Mouse (Mus musculus) embryonic facial prominence, embryonic 13.5 days (tissue): Measurements from ENCODE around the gene Ddr2. TPM values are rescaled to one million over a fixed set of nuclear protein-coding genes. Genes with fewer than 3 reads are reported as not detected.
"Not testable (repeated sequence)": the region's sequence is repeated elsewhere in the genome, so short reads cannot be mapped to it uniquely, and the experiment has no call there.

Experiments used
- ATAC-seq: fragments of 200-750 bp; cut with Nextera tagmentation; 2 replicates; pipeline ENCODE4 v1.8.0; 2017; ENCODE audit warnings: low read depth; ENCODE audit not compliant: insufficient number of reproducible peaks, insufficient read depth, low FRiP score, low TSS enrichment
- H3K27ac ChIP-seq: fragments of 300-500 bp; sonication (generic); 2 replicates; pipeline ENCODE4 v1.5.1; 2015; ENCODE audit warnings: moderate library complexity, mild to moderate bottlenecking, inconsistent platforms
- H3K27me3 ChIP-seq: fragments of 300-500 bp; sonication (generic); 2 replicates; pipeline ENCODE4 v1.6.1; 2015; ENCODE audit warnings: mild to moderate bottlenecking, inconsistent platforms
- H3K36me3 ChIP-seq: fragments of 300-500 bp; sonication (generic); 2 replicates; pipeline ENCODE4 v1.6.1; 2015; ENCODE audit warnings: mild to moderate bottlenecking, inconsistent platforms
- H3K4me1 ChIP-seq: fragments of 300-500 bp; sonication (generic); 2 replicates; pipeline ENCODE4 v1.6.1; 2015; ENCODE audit warnings: inconsistent platforms
- H3K4me2 ChIP-seq: fragments of 300-500 bp; sonication (generic); 2 replicates; pipeline ENCODE4 v1.6.1; 2015; ENCODE audit warnings: moderate library complexity, mild to moderate bottlenecking, inconsistent platforms
- H3K4me3 ChIP-seq: fragments of 300-500 bp; sonication (generic); 2 replicates; pipeline ENCODE4 v1.5.1; 2015; ENCODE audit warnings: mild to moderate bottlenecking, inconsistent platforms
- H3K9ac ChIP-seq: fragments of 300-500 bp; sonication (generic); 2 replicates; pipeline ENCODE4 v1.6.1; 2015; ENCODE audit warnings: mild to moderate bottlenecking, inconsistent platforms
- H3K9me3 ChIP-seq: fragments of 300-500 bp; sonication (generic); 2 replicates; pipeline ENCODE4 v1.6.1; 2016; ENCODE audit warnings: inconsistent platforms
- WGBS: fragments of 180-500 bp; shearing (Covaris S2); methylation state at CpG from one replicate; pipeline ENCODE4 v1.1.7; 2015; ENCODE audit warnings: mixed read lengths; 5-methylcytosine and 5-hydroxymethylcytosine counted together
- polyA plus RNA-seq: library from polyadenylated mRNA; unstranded; fragments of >200 nt; fragmentation: Nextera tagmentation; extraction: Ambion mirVana; gene quantifications from 2 replicates; pipeline ENCODE4 v1.2.1, GENCODE M21; 2015

Gene Ddr2
- polyA plus RNA-seq, 1 experiment from 2014 or later: 115 TPM

DNA sequence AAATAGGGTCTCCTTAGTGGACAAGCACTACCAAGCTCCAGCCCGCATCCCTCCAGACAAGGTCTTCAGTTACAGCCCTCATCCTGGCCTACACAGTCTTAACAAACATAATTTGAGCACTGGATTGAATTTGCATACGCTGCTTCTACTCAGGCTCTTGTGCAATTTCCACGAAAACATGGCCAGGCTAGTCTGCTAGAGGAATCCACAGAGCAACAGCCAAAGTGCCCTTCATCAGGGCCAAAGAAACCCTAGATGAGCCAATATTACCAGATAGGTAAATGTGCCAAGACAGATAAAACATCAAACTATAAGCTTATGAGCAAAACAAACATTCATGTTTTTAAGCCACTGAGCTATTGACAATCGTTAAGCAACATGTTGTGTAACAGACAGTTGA lies 75.6 kb downstream of the Ddr2 start:
- Histone ChIP-seq H3K27ac (no peak overlapping the region), H3K4me1 (no peaks in the 10 kb centered on the region), H3K27me3 (no peaks in the 10 kb centered on the region), H3K4me2 (no peak overlapping the region), H3K9ac (no peak overlapping the region), H3K9me3 (no peaks in the 10 kb centered on the region), H3K4me3 (no peak overlapping the region), H3K36me3 (peaks cover 14% of the 10 kb centered on the region)
- no peak for ATAC-seq
- 96% methylated on average over 4 of the region's 4 CpGs for WGBS

DNA sequence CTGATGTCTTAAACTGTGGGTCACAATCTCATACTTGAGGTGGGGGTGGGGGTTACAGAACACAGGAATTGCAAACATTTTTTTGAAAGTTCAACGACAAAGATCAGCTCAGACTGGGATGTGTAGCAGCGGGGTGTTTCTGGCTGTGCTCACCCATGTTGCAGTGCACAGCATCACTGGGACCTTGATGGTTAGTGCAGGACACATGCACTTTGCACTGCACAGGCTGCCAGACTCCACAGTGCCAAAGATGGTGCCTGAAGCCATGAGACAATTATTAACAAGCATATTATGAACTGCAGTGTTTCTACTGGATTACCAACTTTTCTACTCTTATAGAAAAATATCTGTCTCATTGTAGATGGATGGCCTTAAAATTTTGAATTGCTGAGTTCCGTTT lies 78.9 kb downstream of the Ddr2 start:
- ATAC-seq: no peak
- H3K4me1 ChIP-seq: no peaks in the 10 kb centered on the region
- no peak overlapping the region for H3K9ac ChIP-seq
- no peak overlapping the region for H3K4me2 ChIP-seq
- 86% methylated on average over 3 of the region's 3 CpGs for WGBS
- H3K27me3 ChIP-seq: no peaks in the 10 kb centered on the region
- H3K9me3 ChIP-seq: no peaks in the 10 kb centered on the region
- no peak overlapping the region for H3K4me3 ChIP-seq
- no peak overlapping the region for H3K27ac ChIP-seq
- H3K36me3 ChIP-seq: peaks cover 24% of the 10 kb centered on the region

DNA sequence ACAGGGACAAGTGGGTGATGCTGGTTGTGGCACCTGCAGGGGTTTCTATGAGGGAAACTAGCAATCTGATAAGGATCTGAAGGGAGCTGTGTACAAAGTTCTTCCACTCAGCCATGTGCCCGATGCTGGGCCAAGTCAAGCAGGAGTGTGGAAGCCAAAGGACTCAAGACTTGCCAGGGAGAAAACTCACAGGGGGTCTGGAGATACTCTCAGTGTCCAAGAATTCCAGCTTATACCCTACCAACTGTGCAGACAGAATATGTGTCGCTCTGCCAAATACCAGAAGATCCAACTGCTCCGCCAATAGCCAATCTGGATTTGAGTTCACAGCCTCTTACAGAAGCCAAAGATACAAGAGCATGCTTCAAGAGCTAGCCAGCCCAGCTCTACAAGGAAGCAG lies 95.8 kb downstream of the Ddr2 start:
- no peak overlapping the region for H3K4me3 ChIP-seq
- no peak overlapping the region for H3K9ac ChIP-seq
- no peak overlapping the region for H3K27ac ChIP-seq
- H3K4me1 ChIP-seq: no peaks in the 10 kb centered on the region
- no peak overlapping the region for H3K4me2 ChIP-seq
- H3K9me3 ChIP-seq: peaks cover 44% of the 10 kb centered on the region
- H3K36me3 ChIP-seq: peaks cover 60% of the 10 kb centered on the region
- ATAC-seq: no peak
- 93% methylated on average over 3 of the region's 3 CpGs for WGBS
- H3K27me3 ChIP-seq: no peaks in the 10 kb centered on the region

DNA sequence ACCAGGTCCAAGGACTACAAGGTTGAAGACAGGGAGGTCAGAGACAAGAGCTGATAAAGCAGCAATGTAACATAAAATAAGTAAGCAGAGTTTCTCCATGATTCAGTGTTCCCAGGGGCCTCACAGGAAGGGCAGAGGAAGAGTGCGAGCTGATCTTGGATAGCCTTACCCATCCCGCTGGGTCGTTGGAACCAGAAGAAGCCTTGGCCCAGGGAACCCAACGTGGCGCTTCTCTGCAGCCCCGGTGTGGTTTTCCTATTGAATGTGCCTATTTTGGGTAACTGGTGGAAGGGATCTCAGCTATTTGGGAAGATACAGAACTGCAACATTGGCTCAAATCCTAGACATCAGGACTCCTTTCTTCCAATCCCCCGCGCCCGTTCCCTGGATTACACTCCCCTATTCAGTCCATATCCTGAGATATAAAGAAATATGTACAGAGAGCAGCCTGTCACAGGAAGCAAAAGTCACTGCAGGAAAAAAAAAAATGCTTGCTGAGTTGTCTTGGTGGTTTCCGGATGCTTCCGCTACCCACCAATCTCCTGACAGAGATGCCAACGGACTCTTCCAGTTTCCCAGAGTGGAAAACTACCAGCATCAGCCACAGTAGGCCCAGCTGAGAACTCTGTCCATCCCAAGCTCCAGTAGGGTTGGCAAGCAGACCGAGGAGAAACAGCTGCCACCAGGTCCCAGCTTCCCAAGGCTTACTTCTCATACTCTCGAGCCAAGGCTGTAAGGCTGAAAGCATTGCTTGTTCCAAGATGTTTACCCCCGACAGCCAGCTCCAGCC lies 99.7 kb downstream of the Ddr2 start:
- H3K9ac ChIP-seq: no peak overlapping the region
- H3K36me3 ChIP-seq: peaks cover 29% of the 10 kb centered on the region
- no peak overlapping the region for H3K27ac ChIP-seq
- H3K27me3 ChIP-seq: no peaks in the 10 kb centered on the region
- H3K4me3 ChIP-seq: no peak overlapping the region
- 0 out of 2 replicates have a peak, but pooled peaks cover 3% of the 10 kb centered on the region for H3K4me1 ChIP-seq
- H3K9me3 ChIP-seq: peaks cover 6% of the 10 kb centered on the region; the same call in 1 of the 2 replicates
- ATAC-seq: no peak
- 95% methylated on average over 15 of the region's 15 CpGs for WGBS
- no peak overlapping the region for H3K4me2 ChIP-seq

DNA sequence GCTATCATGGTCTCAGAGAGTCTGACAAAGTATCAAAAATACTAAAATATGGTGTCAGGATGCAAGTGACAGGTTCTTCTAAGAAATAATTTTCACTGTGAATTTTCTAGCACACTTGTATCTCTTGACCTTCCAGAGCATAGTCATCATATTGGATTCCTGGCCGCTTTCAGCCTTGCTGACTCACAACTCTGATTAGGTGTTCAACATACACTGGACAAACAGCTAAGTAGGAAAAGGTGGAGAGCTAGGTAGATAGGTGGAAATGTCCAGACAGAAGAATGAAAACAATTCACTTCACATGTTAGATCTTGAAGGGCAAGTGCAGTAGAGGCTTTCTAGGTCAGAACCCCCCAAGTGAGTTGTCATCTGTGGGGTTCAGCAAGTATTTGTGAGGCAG lies 101.3 kb downstream of the Ddr2 start:
- Histone ChIP-seq H3K27me3 (no peaks in the 10 kb centered on the region), H3K4me1 (0 out of 2 replicates have a peak, but pooled peaks cover 3% of the 10 kb centered on the region), H3K4me2 (no peak overlapping the region), H3K9ac (no peak overlapping the region), H3K27ac (no peak overlapping the region), H3K4me3 (no peak overlapping the region), H3K36me3 (peaks cover 30% of the 10 kb centered on the region), H3K9me3 (no peaks in the 10 kb centered on the region)
- no peak for ATAC-seq
- 98% methylated on average over 1 of the region's 1 CpGs for WGBS

DNA sequence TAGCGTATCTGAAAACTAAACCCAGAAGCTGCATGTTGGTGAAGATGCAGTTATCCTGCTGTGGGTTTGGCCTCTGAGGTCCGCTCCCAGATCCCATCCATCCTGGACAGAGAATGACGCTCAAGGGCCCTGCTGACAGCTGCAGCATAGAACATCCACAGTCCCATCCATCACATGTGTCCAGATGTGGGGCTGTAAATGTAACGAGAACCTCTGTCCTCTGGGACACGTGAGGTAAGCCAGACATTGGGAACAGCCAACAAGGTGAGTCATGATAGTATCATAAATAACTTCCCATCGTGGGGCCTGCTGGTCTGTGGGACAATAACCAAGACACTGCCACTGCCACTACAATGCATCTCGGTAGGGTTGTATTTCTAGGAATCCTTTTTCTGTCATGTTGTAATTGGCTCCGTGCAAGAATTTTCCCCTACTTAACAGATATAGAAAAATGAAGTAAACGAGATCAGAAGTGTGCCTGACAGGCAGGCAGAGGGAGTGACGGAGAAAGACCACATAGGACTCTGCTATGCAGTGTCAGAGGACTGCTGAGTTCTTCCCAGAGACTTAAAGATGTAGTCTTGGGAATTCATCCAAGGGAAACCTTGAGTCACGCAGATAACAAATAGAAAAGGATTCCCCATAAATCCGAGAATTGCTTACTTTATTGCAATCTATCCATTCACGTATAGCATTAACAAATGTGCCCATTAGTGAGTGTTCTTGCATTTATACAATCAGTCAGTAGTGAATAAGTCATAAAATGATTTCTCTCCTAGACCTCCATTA lies 101.9 kb downstream of the Ddr2 start:
- Histone ChIP-seq H3K4me1 (0 out of 2 replicates have a peak, but pooled peaks cover 3% of the 10 kb centered on the region), H3K27me3 (no peaks in the 10 kb centered on the region), H3K4me3 (no peak overlapping the region), H3K27ac (no peak overlapping the region), H3K36me3 (peaks cover 34% of the 10 kb centered on the region), H3K9me3 (no peaks in the 10 kb centered on the region), H3K4me2 (no peak overlapping the region), H3K9ac (no peak overlapping the region)
- no peak for ATAC-seq
- WGBS: 90% methylated on average over 13 of the region's 13 CpGs

DNA sequence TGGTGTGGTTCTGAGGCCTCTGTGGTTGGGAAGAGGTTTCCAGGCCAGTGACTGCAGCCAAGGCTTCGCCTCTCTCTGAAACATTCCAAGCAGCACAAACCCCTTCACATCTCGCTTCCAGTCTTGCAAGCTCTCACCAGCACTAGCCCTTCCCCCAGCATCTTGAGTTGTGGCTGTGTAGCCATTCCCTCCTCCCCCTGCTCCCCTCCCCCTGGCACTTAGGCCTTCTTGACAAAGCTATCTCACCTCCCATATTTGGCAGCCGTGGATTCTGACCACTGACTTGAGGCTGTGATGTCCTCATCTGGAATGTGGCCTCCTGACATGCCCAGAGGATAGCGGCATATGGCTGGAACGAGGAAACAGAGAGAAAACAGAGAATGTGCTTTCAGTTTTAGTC lies 104.0 kb downstream of the Ddr2 start:
- H3K4me2 ChIP-seq: no peak overlapping the region
- no peaks in the 10 kb centered on the region for H3K9me3 ChIP-seq
- 57% methylated on average over 5 of the region's 5 CpGs for WGBS
- H3K4me3 ChIP-seq: no peak overlapping the region
- ATAC-seq: no peak
- H3K4me1 ChIP-seq: 0 out of 2 replicates have a peak, but pooled peaks cover 3% of the 10 kb centered on the region
- H3K36me3 ChIP-seq: peaks cover 48% of the 10 kb centered on the region
- no peaks in the 10 kb centered on the region for H3K27me3 ChIP-seq
- no peak overlapping the region for H3K27ac ChIP-seq
- no peak overlapping the region for H3K9ac ChIP-seq

DNA sequence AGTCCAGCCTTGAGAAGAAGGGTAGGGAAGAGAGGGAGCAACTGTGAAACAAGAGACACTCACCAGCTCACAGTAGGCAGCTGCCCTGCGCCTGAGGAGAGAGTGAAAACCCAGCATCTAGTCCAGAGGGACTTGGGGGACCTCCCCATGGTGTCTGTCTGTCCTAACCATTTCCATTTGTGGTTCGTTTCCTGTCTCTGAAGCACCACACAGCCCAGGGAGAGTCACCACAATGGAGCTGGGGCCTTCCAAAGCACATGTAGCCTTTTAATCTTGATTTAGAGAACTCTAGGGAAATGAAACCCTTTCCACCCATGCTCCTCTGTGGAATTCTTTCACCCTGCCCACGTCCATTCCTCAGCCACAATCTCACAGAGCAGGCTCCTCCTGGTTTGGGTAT lies 105.3 kb downstream of the Ddr2 start:
- Histone ChIP-seq H3K9me3 (no peaks in the 10 kb centered on the region), H3K36me3 (peaks cover 59% of the 10 kb centered on the region), H3K4me1 (0 out of 2 replicates have a peak, but pooled peaks cover 3% of the 10 kb centered on the region), H3K4me2 (no peak overlapping the region), H3K4me3 (no peak overlapping the region), H3K27me3 (no peaks in the 10 kb centered on the region), H3K27ac (no peak overlapping the region), H3K9ac (no peak overlapping the region)
- WGBS: 78% methylated on average over 3 of the region's 3 CpGs
- ATAC-seq: no peak

DNA sequence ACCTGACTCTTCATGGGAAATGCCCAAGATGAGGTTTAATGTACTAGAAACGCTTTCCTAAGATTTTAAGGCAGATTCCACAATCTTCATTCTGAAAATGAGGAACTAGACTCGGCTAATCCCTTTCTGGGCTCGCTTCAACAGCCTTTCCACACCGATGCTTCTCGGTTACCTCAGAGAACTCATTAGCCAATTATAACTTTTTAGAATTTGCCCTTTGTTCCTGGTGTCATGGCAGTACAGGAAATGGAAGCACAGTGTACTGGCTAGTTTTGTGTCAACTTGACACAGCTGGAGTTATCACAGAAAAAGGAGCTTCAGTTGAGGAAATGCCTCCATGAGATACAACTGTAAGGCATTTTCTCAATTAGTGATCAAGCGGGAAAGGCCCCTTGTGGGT lies 116.7 kb downstream of the Ddr2 start:
- WGBS: 87% methylated on average over 6 of the region's 6 CpGs
- H3K27me3 ChIP-seq, H3K4me3 ChIP-seq, H3K4me1 ChIP-seq, H3K9me3 ChIP-seq, H3K4me2 ChIP-seq, ATAC-seq, H3K27ac ChIP-seq, H3K9ac ChIP-seq: not testable (repeated sequence)
- H3K36me3 ChIP-seq: peaks cover 71% of the 10 kb centered on the region

DNA sequence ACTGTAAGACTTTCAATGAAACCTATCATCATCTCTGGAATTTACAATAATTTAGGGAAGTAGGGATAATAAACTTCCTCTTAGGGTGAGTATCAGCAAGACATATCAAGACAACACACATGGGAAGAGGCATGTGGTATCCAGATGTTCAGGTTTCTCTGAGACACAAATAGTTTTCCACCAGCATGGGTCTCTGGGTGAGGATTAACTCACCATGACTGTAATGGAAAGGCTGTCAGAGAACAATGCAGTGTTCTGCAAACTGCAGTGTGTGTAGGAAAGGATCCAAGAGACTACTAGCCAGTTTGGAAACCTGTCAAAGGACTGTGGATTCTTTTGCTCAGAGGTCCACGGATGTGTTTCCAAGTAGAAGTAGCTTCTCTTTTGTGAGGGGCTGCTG lies 124.4 kb downstream of the Ddr2 start:
- no peak overlapping the region for H3K27ac ChIP-seq
- 43% methylated on average over 1 of the region's 1 CpGs for WGBS

DNA sequence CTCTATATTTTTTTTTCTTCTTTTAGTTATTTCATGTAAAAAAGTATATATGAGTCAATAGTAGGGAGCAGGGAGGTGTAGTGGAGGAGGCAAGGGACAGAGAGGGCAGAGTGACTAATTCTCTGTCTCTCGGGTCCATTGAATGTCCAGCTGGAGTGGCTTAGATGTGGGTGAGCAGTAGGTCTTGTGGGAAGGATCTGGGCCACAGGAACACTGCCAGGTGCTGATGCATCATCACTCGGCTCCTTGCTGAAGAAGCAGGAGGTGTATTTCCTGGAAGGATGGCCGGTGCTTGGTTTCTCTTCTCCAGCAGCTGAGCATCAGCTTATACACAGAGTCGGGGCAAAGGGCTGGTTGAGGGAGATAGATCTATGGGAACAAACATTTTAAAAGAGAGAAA lies 132.9 kb downstream of the Ddr2 start:
- peaks cover 46% of the 10 kb centered on the region for H3K36me3 ChIP-seq
- WGBS: 89% methylated on average over 4 of the region's 4 CpGs
- no peak overlapping the region for H3K9ac ChIP-seq
- H3K4me2 ChIP-seq: no peak overlapping the region
- H3K27ac ChIP-seq: no peak overlapping the region
- H3K4me3 ChIP-seq: no peak overlapping the region
- no peaks in the 10 kb centered on the region for H3K4me1 ChIP-seq
- no peaks in the 10 kb centered on the region for H3K9me3 ChIP-seq
- no peaks in the 10 kb centered on the region for H3K27me3 ChIP-seq
- no peak for ATAC-seq

More for the DNA sequence above, 124.4 kb downstream of the Ddr2 start:
- Histone ChIP-seq H3K36me3 (peaks cover 66% of the 10 kb centered on the region), H3K4me1 (no peaks in the 10 kb centered on the region), H3K9me3 (no peaks in the 10 kb centered on the region), H3K27me3 (no peaks in the 10 kb centered on the region), H3K4me2 (no peak overlapping the region), H3K9ac (no peak overlapping the region), H3K4me3 (no peak overlapping the region)
- ATAC-seq: no peak

DNA sequence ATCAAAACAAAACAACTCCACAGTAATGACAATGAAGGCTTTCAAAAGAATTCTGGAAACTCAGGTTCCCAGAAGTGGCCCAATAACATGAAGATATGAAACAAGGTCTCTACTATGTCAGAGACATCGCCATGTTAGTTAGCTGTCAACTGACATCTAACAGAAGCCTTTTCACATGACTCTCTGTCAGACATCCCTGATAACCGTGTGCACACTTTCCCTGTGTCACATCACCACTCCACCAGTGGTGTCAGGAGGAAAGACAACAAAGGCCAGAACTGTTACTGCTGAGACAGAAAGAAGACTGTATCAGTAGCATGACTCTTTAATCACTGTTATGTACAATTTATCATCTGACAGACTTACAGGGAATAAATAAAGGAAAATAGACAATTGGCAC lies 138.6 kb downstream of the Ddr2 start:
- WGBS: 87% methylated on average over 2 of the region's 2 CpGs
- no peak overlapping the region for H3K9ac ChIP-seq
- no peak overlapping the region for H3K27ac ChIP-seq
- H3K9me3 ChIP-seq: no peaks in the 10 kb centered on the region
- no peak for ATAC-seq
- no peak overlapping the region for H3K4me2 ChIP-seq
- peaks cover 29% of the 10 kb centered on the region for H3K36me3 ChIP-seq
- no peaks in the 10 kb centered on the region for H3K27me3 ChIP-seq
- H3K4me3 ChIP-seq: no peak overlapping the region
- H3K4me1 ChIP-seq: peaks cover 19% of the 10 kb centered on the region
